Mouse (Mus musculus) layer of hippocampus, postnatal 14 days (tissue): ENCODE measurements at regions not wholly inside any gene's neighbourhood (a gene's known extent, or its start where the extent isn't known, plus 50 kb on each side); places are given as distances from the start of the nearest gene placed in this dataset.
"Not testable (repeated sequence)": the region's sequence is repeated elsewhere in the genome, so short reads cannot be mapped to it uniquely, and the experiment has no call there.

Experiments used
- DNase-seq, 2 experiments: peaks; one replicate each; pipeline ENCODE4 v3.0.0; 2021 to 2022; ENCODE audit warnings: low spot score in 2 of 2, mixed read lengths in 1 of 2

GRCm38 (mm10) chr6:5663433-5664175 lies 61.8 kb upstream of the Dync1i1 start:
- no peak for DNase-seq

- DNase-seq = peak; percentile 75 to 81
Measured at GRCm38 (mm10) chr6:5645150-5645732, 80.2 kb upstream of the Dync1i1 start.

- DNase-seq = no peak
Measured at GRCm38 (mm10) chr6:5634222-5634621, 91.2 kb upstream of the Dync1i1 start.

GRCm38 (mm10) chr6:5633036-5633708 lies 92.3 kb upstream of the Dync1i1 start:
- peak; percentile 40 to 60 for DNase-seq

- no peak for DNase-seq
Measured at GRCm38 (mm10) chr6:5624085-5624484, 101.4 kb upstream of the Dync1i1 start.

GRCm38 (mm10) chr6:5621582-5621981 lies 103.9 kb upstream of the Dync1i1 start:
- DNase-seq = no peak

GRCm38 (mm10) chr6:5594011-5594410 lies 97.9 kb upstream of the Pdk4 start:
- no peak for DNase-seq

GRCm38 (mm10) chr6:5589635-5590034 lies 93.5 kb upstream of the Pdk4 start:
- peak; percentile 55 to 80 for DNase-seq

GRCm38 (mm10) chr6:5582923-5583525 lies 86.9 kb upstream of the Pdk4 start:
- no peak for DNase-seq

- DNase-seq = not testable (repeated sequence)
Measured at GRCm38 (mm10) chr6:5576891-5577290, 80.8 kb upstream of the Pdk4 start.

GRCm38 (mm10) chr6:5566582-5566981 lies 70.5 kb upstream of the Pdk4 start:
- DNase-seq = no peak

- DNase-seq = no peak
Measured at GRCm38 (mm10) chr6:5565049-5565448, 68.9 kb upstream of the Pdk4 start.

- no peak for DNase-seq
Measured at GRCm38 (mm10) chr6:5553703-5554394, 57.7 kb upstream of the Pdk4 start.

- DNase-seq = no peak
Measured at GRCm38 (mm10) chr6:5550067-5550466, 54.0 kb upstream of the Pdk4 start.
